Mouse (Mus musculus): ENCODE measurements around the gene Gm10271. TPM values are rescaled to one million over a fixed set of nuclear protein-coding genes. Genes with fewer than 3 reads are reported as not detected.

Gene Gm10271
- polyA plus RNA-seq (2012; rRNA removed) = not detected in 2 replicates

- H3K4me3 ChIP-seq (ENCODE audit: control insufficient read depth, low read depth, low read length) = no peak within 1 kb of the TSS
- no peak within 1 kb of the TSS for H3K27ac ChIP-seq (ENCODE audit: control insufficient read depth, insufficient read depth, low read depth, low read length)
- no peak for TF ChIP-seq POLR2A (IDR thresholded peaks at IDR 0.05; ENCODE audit: control insufficient read depth, low read depth, low read length)
- TF ChIP-seq CTCF (IDR thresholded peaks at IDR 0.05; ENCODE audit: control insufficient read depth, insufficient read depth, insufficient replicate concordance, low read depth, low read length) = no peak
- no peaks in the 10 kb centered on the region for H3K27me3 ChIP-seq (ENCODE audit: control insufficient read depth, insufficient read depth, low read length)
- H3K4me1 ChIP-seq (ENCODE audit: control insufficient read depth, insufficient read depth, low read length) = peaks cover 6% of the 10 kb centered on the region
- H3K36me3 ChIP-seq (ENCODE audit: control insufficient read depth, insufficient read depth, low read length) = no peaks in the 10 kb centered on the region
Observed at GRCm38 (mm10) chr10:116972509-116972908, at the start of gene Gm10271. TSS of gene Gm10271 (minus strand) at chr10:116972609.

DNA sequence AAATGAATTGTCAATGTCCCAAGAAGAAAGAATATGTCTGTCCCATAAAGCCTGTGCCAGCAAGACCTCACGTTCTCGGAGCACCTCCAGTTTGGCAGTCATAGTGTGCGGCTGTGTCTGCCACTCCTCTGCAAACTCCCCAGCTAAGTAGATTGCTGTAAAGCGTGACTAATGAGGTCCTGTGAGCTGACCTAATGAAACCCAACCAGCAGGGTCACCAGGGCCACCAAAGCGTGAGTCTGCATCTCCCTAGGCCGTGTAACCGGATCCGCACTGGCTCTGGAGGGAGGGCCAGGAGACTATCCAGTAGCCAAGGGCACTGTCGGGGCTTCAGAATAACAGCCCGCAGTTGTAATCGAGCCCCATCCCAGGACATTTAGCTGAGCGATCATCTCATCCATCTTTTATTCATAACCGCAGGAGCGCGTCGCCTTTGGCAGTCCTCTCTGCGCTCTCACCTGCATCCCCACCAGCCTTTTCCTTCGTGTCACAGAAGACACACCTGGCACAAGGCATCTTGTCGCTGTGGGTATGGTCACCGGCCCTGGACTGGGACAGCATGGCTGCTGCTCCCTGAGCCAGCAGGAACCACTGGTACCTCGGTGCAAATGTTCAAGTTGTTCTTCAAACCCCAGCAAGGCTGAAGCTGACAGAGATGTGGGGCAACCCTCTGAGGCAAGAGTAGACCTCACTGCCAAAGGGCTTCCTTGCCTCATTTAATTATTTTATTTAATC, 48.8 kb upstream of the Gm10271 start:
- Histone ChIP-seq H3K36me3 (ENCODE audit: control insufficient read depth, insufficient read depth, low read length) (no peaks in the 10 kb centered on the region), H3K27me3 (ENCODE audit: control insufficient read depth, insufficient read depth, low read length) (no peaks in the 10 kb centered on the region), H3K4me1 (ENCODE audit: control insufficient read depth, insufficient read depth, low read length) (peaks cover 4% of the 10 kb centered on the region; the same call in 1 of the 2 replicates), H3K27ac (ENCODE audit: control insufficient read depth, insufficient read depth, low read depth, low read length) (no peak overlapping the region), H3K4me3 (ENCODE audit: control insufficient read depth, low read depth, low read length) (no peak overlapping the region)
- TF ChIP-seq CTCF (IDR thresholded peaks at IDR 0.05; ENCODE audit: control insufficient read depth, insufficient read depth, insufficient replicate concordance, low read depth, low read length) (no peak), POLR2A (IDR thresholded peaks at IDR 0.05; ENCODE audit: control insufficient read depth, low read depth, low read length) (no peak)

GRCm38 (mm10) chr10:117018281-117018840, 46.0 kb upstream of the Gm10271 start:
- TF ChIP-seq POLR2A (IDR thresholded peaks at IDR 0.05; ENCODE audit: control insufficient read depth, low read depth, low read length) = no peak
- no peak for TF ChIP-seq CTCF (IDR thresholded peaks at IDR 0.05; ENCODE audit: control insufficient read depth, insufficient read depth, insufficient replicate concordance, low read depth, low read length)
- Histone ChIP-seq H3K36me3 (ENCODE audit: control insufficient read depth, insufficient read depth, low read length) (no peaks in the 10 kb centered on the region), H3K4me1 (ENCODE audit: control insufficient read depth, insufficient read depth, low read length) (no peaks in the 10 kb centered on the region; the same call in 1 of the 2 replicates)

DNA sequence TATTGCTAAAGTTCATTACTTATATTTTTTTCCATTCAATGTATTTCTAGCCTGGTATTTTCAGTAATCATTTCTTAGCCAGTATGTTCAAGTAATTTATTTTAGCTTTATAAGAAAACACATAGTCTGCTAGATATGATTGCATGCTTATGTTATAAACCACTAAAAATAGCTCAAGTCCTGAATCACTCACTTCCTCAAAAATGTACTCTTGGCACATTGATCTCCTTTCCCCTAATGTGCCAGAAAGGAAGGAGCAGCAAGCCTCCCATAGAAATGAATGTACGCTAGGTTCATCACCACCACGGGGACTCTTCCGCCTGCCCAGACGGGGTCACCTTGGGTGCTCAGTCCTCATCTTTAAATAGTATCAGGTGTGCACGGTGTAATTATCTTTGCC, 42.2 kb upstream of the Gm10271 start:
- H3K27me3 ChIP-seq (ENCODE audit: control insufficient read depth, insufficient read depth, low read length) = no peaks in the 10 kb centered on the region
- H3K36me3 ChIP-seq (ENCODE audit: control insufficient read depth, insufficient read depth, low read length) = no peaks in the 10 kb centered on the region
- H3K4me3 ChIP-seq (ENCODE audit: control insufficient read depth, low read depth, low read length) = no peak overlapping the region
- H3K4me1 ChIP-seq (ENCODE audit: control insufficient read depth, insufficient read depth, low read length) = no peaks in the 10 kb centered on the region; the same call in 1 of the 2 replicates
- no peak for TF ChIP-seq CTCF (IDR thresholded peaks at IDR 0.05; ENCODE audit: control insufficient read depth, insufficient read depth, insufficient replicate concordance, low read depth, low read length)
- no peak for TF ChIP-seq POLR2A (IDR thresholded peaks at IDR 0.05; ENCODE audit: control insufficient read depth, low read depth, low read length)
- H3K27ac ChIP-seq (ENCODE audit: control insufficient read depth, insufficient read depth, low read depth, low read length) = no peak overlapping the region

More at GRCm38 (mm10) chr10:117018281-117018840, 46.0 kb upstream of the Gm10271 start:
- no peak overlapping the region for H3K27ac ChIP-seq (ENCODE audit: control insufficient read depth, insufficient read depth, low read depth, low read length)
- no peaks in the 10 kb centered on the region for H3K27me3 ChIP-seq (ENCODE audit: control insufficient read depth, insufficient read depth, low read length)
- H3K4me3 ChIP-seq (ENCODE audit: control insufficient read depth, low read depth, low read length) = no peak overlapping the region

DNA sequence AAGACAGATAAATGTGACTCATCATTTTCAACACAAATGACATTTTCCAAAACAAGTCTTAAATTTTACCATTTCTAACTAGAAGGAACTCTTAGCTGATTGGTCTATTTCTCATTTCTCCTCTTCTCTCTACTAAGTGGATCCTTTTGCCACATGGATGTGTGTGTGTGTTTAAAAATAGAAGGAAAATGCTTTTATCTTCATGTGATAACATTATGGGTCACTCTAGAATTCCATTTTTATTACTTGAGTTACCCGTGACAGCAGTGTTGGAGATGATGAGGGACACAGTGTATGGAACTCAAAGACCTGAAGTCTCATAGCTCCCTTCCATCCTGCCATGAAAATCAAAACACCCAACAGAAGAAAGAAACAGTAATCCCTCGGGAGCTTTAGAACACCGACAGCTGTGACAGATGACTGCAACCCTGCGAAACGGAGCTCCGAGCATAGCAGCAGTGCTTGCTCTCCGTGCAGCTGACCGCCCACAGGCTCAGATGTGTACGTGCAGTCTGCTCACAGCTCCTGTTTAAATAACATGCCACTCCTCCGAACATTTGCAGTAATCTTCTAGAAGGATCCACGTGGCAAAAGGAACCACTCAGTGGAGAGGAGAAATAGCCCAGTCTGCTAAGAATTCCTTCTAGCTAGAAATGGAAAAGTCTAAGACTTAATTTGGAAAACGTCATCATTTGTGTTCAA, 41.4 kb upstream of the Gm10271 start:
- Histone ChIP-seq H3K36me3 (ENCODE audit: control insufficient read depth, insufficient read depth, low read length) (no peaks in the 10 kb centered on the region), H3K4me1 (ENCODE audit: control insufficient read depth, insufficient read depth, low read length) (no peaks in the 10 kb centered on the region; the same call in 1 of the 2 replicates), H3K27ac (ENCODE audit: control insufficient read depth, insufficient read depth, low read depth, low read length) (no peak overlapping the region), H3K4me3 (ENCODE audit: control insufficient read depth, low read depth, low read length) (no peak overlapping the region), H3K27me3 (ENCODE audit: control insufficient read depth, insufficient read depth, low read length) (no peaks in the 10 kb centered on the region)
- TF ChIP-seq CTCF (IDR thresholded peaks at IDR 0.05; ENCODE audit: control insufficient read depth, insufficient read depth, insufficient replicate concordance, low read depth, low read length) = peak; percentile 3; the same call in 1 of the 2 replicates
- no peak for TF ChIP-seq POLR2A (IDR thresholded peaks at IDR 0.05; ENCODE audit: control insufficient read depth, low read depth, low read length)

GRCm38 (mm10) chr10:117011047-117011446, 38.6 kb upstream of the Gm10271 start:
- Histone ChIP-seq H3K4me1 (ENCODE audit: control insufficient read depth, insufficient read depth, low read length) (no peaks in the 10 kb centered on the region; the same call in 1 of the 2 replicates), H3K27me3 (ENCODE audit: control insufficient read depth, insufficient read depth, low read length) (no peaks in the 10 kb centered on the region), H3K4me3 (ENCODE audit: control insufficient read depth, low read depth, low read length) (no peak overlapping the region), H3K27ac (ENCODE audit: control insufficient read depth, insufficient read depth, low read depth, low read length) (no peak overlapping the region), H3K36me3 (ENCODE audit: control insufficient read depth, insufficient read depth, low read length) (no peaks in the 10 kb centered on the region)
- TF ChIP-seq POLR2A (IDR thresholded peaks at IDR 0.05; ENCODE audit: control insufficient read depth, low read depth, low read length) (no peak), CTCF (IDR thresholded peaks at IDR 0.05; ENCODE audit: control insufficient read depth, insufficient read depth, insufficient replicate concordance, low read depth, low read length) (no peak)

GRCm38 (mm10) chr10:117009691-117010090, 37.3 kb upstream of the Gm10271 start:
- no peak overlapping the region for H3K4me3 ChIP-seq (ENCODE audit: control insufficient read depth, low read depth, low read length)
- H3K4me1 ChIP-seq (ENCODE audit: control insufficient read depth, insufficient read depth, low read length) = no peaks in the 10 kb centered on the region; the same call in 1 of the 2 replicates
- no peaks in the 10 kb centered on the region for H3K27me3 ChIP-seq (ENCODE audit: control insufficient read depth, insufficient read depth, low read length)
- no peaks in the 10 kb centered on the region for H3K36me3 ChIP-seq (ENCODE audit: control insufficient read depth, insufficient read depth, low read length)
- TF ChIP-seq CTCF (IDR thresholded peaks at IDR 0.05; ENCODE audit: control insufficient read depth, insufficient read depth, insufficient replicate concordance, low read depth, low read length) (no peak), POLR2A (IDR thresholded peaks at IDR 0.05; ENCODE audit: control insufficient read depth, low read depth, low read length) (no peak)
- no peak overlapping the region for H3K27ac ChIP-seq (ENCODE audit: control insufficient read depth, insufficient read depth, low read depth, low read length)
